Mouse (Mus musculus) MEL (cell line): ENCODE data around the gene Pi4k2a.

Experiments used
- CTCF ChIP-seq, 3 experiments: IDR thresholded peaks in 2 of 3; conservative IDR thresholded peaks in 1 of 3; 2 replicates each; pipeline ENCODE4 v1.5.1; 2011 to 2012; ENCODE audit warnings: low read length in 3 of 3, low read depth in 2 of 3, mild to moderate bottlenecking in 2 of 3, improper control_type of control experiment in 1 of 3, inconsistent platforms in 1 of 3, mixed read lengths in 1 of 3, moderate library complexity in 1 of 3; ENCODE audit not compliant: control insufficient read depth in 1 of 3, insufficient read depth in 1 of 3, poor library complexity in 1 of 3, severe bottlenecking in 1 of 3
- E2F4 ChIP-seq: IDR thresholded peaks from 2 replicates; pipeline ENCODE4 v1.6.1; 2011; ENCODE audit warnings: low read depth, low read length, improper control_type of control experiment, borderline replicate concordance
- ETS1 ChIP-seq: IDR thresholded peaks from 2 replicates; pipeline ENCODE4 v1.6.1; 2012; ENCODE audit warnings: low read depth, mild to moderate bottlenecking, inconsistent platforms, low read length, improper control_type of control experiment, moderate library complexity
- MAFK ChIP-seq: IDR thresholded peaks from 2 replicates; pipeline ENCODE4 v1.6.1; 2011; ENCODE audit warnings: low read depth, mild to moderate bottlenecking, low read length, improper control_type of control experiment, borderline replicate concordance
- MAZ ChIP-seq: IDR thresholded peaks from 2 replicates; pipeline ENCODE4 v1.6.1; 2012; ENCODE audit warnings: low read depth, mild to moderate bottlenecking, inconsistent platforms, low read length, improper control_type of control experiment
- POLR2A ChIP-seq, 2 experiments: IDR thresholded peaks; 2 replicates each; pipeline ENCODE4 v1.6.1; 2011 to 2012; ENCODE audit warnings: low read length in 2 of 2, mild to moderate bottlenecking in 2 of 2, control low read depth in 1 of 2, improper control_type of control experiment in 1 of 2, low read depth in 1 of 2, moderate library complexity in 1 of 2; ENCODE audit not compliant: control insufficient read depth in 1 of 2, insufficient read depth in 1 of 2, poor library complexity in 1 of 2
- POLR2AphosphoS2 ChIP-seq: IDR thresholded peaks from 2 replicates; pipeline ENCODE4 v1.6.1; 2011; ENCODE audit warnings: low read length, improper control_type of control experiment
- TAL1 ChIP-seq: IDR thresholded peaks from 2 replicates; pipeline ENCODE4 v1.6.1; 2012; ENCODE audit warnings: mild to moderate bottlenecking, inconsistent platforms, low read length, moderate library complexity, mixed read lengths
- ZNF384 ChIP-seq: IDR thresholded peaks from 2 replicates; pipeline ENCODE4 v1.6.1; 2012; ENCODE audit warnings: low read depth, mild to moderate bottlenecking, inconsistent platforms, low read length, improper control_type of control experiment

DNA sequence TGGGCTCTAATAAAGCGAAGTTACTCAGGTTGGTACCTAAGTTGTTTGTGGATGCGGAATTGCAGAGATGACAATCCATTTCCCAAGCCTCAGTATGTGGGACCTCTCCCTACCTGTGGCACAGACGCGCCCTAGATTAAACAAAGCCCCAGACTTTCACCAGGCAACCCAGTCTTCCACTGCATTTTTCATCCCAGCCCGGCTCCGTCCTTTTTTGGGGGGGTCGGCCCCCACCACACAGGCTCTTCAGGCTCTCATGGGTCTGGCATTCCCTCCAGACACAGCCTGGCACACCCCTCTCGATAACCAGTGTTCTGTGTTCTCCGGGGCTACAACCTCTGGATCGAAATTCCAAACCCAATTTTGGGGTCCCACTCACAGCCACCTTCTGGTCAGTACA, 4.6 kb upstream of the Pi4k2a start:
- TF ChIP-seq POLR2AphosphoS2 (no peak), POLR2A (IDR thresholded peaks at IDR 0.05; ENCODE audit: control insufficient read depth in 1 of 2, insufficient read depth in 1 of 2, low read depth in 1 of 2, low read length in 2 of 2, poor library complexity in 1 of 2) (no peak), ETS1 (no peak), ZNF384 (no peak), TAL1 (no peak), MAZ (no peak), E2F4 (no peak), CTCF (IDR thresholded peaks at IDR 0.05 in 2 of 3, conservative IDR thresholded peaks at IDR 0.05 in 1 of 3; ENCODE audit: control insufficient read depth in 1 of 3, insufficient read depth in 1 of 3, low read depth in 2 of 3, low read length in 3 of 3, poor library complexity in 1 of 3, severe bottlenecking in 1 of 3) (no peak), MAFK (no peak)
